Mouse (Mus musculus): Measurements from ENCODE around the gene Irf2. TPM values are rescaled to one million over a fixed set of nuclear protein-coding genes. Genes with fewer than 3 reads are reported as not detected.

Irf2 gene
- polyA plus RNA-seq, 1 experiment = 33.2 TPM

- no peak for TF ChIP-seq POLR2A (IDR thresholded peaks at IDR 0.05; ENCODE audit: low read depth, low read length)
- no peak for TF ChIP-seq CTCF (IDR thresholded peaks at IDR 0.05; ENCODE audit: borderline replicate concordance, insufficient read depth, low read length)
- Histone ChIP-seq H3K27ac (ENCODE audit: insufficient read depth, low read length) (no peak overlapping the region), H3K4me3 (ENCODE audit: insufficient read depth, low read length) (no peak overlapping the region), H3K4me1 (ENCODE audit: control insufficient read depth, insufficient read depth, low read length) (no peaks in the 10 kb centered on the region)
These were observed 90.8 kb downstream of the Irf2 start for GRCm38 (mm10) chr8:46830112-46830855.

- Histone ChIP-seq H3K4me3 (ENCODE audit: insufficient read depth, low read length) (no peak overlapping the region), H3K4me1 (ENCODE audit: control insufficient read depth, insufficient read depth, low read length) (no peaks in the 10 kb centered on the region), H3K27ac (ENCODE audit: insufficient read depth, low read length) (no peak overlapping the region)
- TF ChIP-seq POLR2A (IDR thresholded peaks at IDR 0.05; ENCODE audit: low read depth, low read length) = no peak
- TF ChIP-seq CTCF (IDR thresholded peaks at IDR 0.05; ENCODE audit: borderline replicate concordance, insufficient read depth, low read length) = no peak
These were observed 92.4 kb downstream of the Irf2 start for GRCm38 (mm10) chr8:46831916-46832315.

GRCm38 (mm10) chr8:46832399-46832798 lies 92.9 kb downstream of the Irf2 start:
- Histone ChIP-seq H3K4me3 (ENCODE audit: insufficient read depth, low read length) (no peak overlapping the region), H3K4me1 (ENCODE audit: control insufficient read depth, insufficient read depth, low read length) (no peaks in the 10 kb centered on the region), H3K27ac (ENCODE audit: insufficient read depth, low read length) (no peak overlapping the region)
- TF ChIP-seq CTCF (IDR thresholded peaks at IDR 0.05; ENCODE audit: borderline replicate concordance, insufficient read depth, low read length) (no peak), POLR2A (IDR thresholded peaks at IDR 0.05; ENCODE audit: low read depth, low read length) (no peak)

GRCm38 (mm10) chr8:46833763-46834162 lies 94.2 kb downstream of the Irf2 start:
- TF ChIP-seq CTCF (IDR thresholded peaks at IDR 0.05; ENCODE audit: borderline replicate concordance, insufficient read depth, low read length) (no peak), POLR2A (IDR thresholded peaks at IDR 0.05; ENCODE audit: low read depth, low read length) (no peak)
- Histone ChIP-seq H3K4me1 (ENCODE audit: control insufficient read depth, insufficient read depth, low read length) (no peaks in the 10 kb centered on the region), H3K27ac (ENCODE audit: insufficient read depth, low read length) (no peak overlapping the region), H3K4me3 (ENCODE audit: insufficient read depth, low read length) (no peak overlapping the region)

GRCm38 (mm10) chr8:46834440-46834839 lies 94.9 kb downstream of the Irf2 start:
- H3K27ac ChIP-seq (ENCODE audit: insufficient read depth, low read length) = no peak overlapping the region
- no peaks in the 10 kb centered on the region for H3K4me1 ChIP-seq (ENCODE audit: control insufficient read depth, insufficient read depth, low read length)
- no peak overlapping the region for H3K4me3 ChIP-seq (ENCODE audit: insufficient read depth, low read length)
- no peak for TF ChIP-seq CTCF (IDR thresholded peaks at IDR 0.05; ENCODE audit: borderline replicate concordance, insufficient read depth, low read length)
- TF ChIP-seq POLR2A (IDR thresholded peaks at IDR 0.05; ENCODE audit: low read depth, low read length) = no peak

- no peaks in the 10 kb centered on the region for H3K4me1 ChIP-seq (ENCODE audit: control insufficient read depth, insufficient read depth, low read length)
- H3K27ac ChIP-seq (ENCODE audit: insufficient read depth, low read length) = no peak overlapping the region
- TF ChIP-seq CTCF (IDR thresholded peaks at IDR 0.05; ENCODE audit: borderline replicate concordance, insufficient read depth, low read length) (no peak), POLR2A (IDR thresholded peaks at IDR 0.05; ENCODE audit: low read depth, low read length) (no peak)
- no peak overlapping the region for H3K4me3 ChIP-seq (ENCODE audit: insufficient read depth, low read length)
These were observed 96.6 kb downstream of the Irf2 start for GRCm38 (mm10) chr8:46836011-46836652.

GRCm38 (mm10) chr8:46836949-46837348 lies 97.4 kb downstream of the Irf2 start:
- Histone ChIP-seq H3K4me3 (ENCODE audit: insufficient read depth, low read length) (no peak overlapping the region), H3K4me1 (ENCODE audit: control insufficient read depth, insufficient read depth, low read length) (no peaks in the 10 kb centered on the region), H3K27ac (ENCODE audit: insufficient read depth, low read length) (no peak overlapping the region)
- no peak for TF ChIP-seq POLR2A (IDR thresholded peaks at IDR 0.05; ENCODE audit: low read depth, low read length)
- no peak for TF ChIP-seq CTCF (IDR thresholded peaks at IDR 0.05; ENCODE audit: borderline replicate concordance, insufficient read depth, low read length)

GRCm38 (mm10) chr8:46838052-46838451 lies 98.5 kb downstream of the Irf2 start:
- no peak for TF ChIP-seq CTCF (IDR thresholded peaks at IDR 0.05; ENCODE audit: borderline replicate concordance, insufficient read depth, low read length)
- no peak for TF ChIP-seq POLR2A (IDR thresholded peaks at IDR 0.05; ENCODE audit: low read depth, low read length)
- no peak overlapping the region for H3K27ac ChIP-seq (ENCODE audit: insufficient read depth, low read length)
- H3K4me3 ChIP-seq (ENCODE audit: insufficient read depth, low read length) = no peak overlapping the region
- H3K4me1 ChIP-seq (ENCODE audit: control insufficient read depth, insufficient read depth, low read length) = peaks cover 8% of the 10 kb centered on the region

GRCm38 (mm10) chr8:46840390-46840789 lies 100.9 kb downstream of the Irf2 start:
- TF ChIP-seq POLR2A (IDR thresholded peaks at IDR 0.05; ENCODE audit: low read depth, low read length) (no peak), CTCF (IDR thresholded peaks at IDR 0.05; ENCODE audit: borderline replicate concordance, insufficient read depth, low read length) (no peak)
- Histone ChIP-seq H3K4me3 (ENCODE audit: insufficient read depth, low read length) (no peak overlapping the region), H3K27ac (ENCODE audit: insufficient read depth, low read length) (no peak overlapping the region), H3K4me1 (ENCODE audit: control insufficient read depth, insufficient read depth, low read length) (peaks cover 10% of the 10 kb centered on the region)

GRCm38 (mm10) chr8:46840791-46841190 lies 101.3 kb downstream of the Irf2 start:
- H3K4me1 ChIP-seq (ENCODE audit: control insufficient read depth, insufficient read depth, low read length) = peaks cover 10% of the 10 kb centered on the region
- TF ChIP-seq POLR2A (IDR thresholded peaks at IDR 0.05; ENCODE audit: low read depth, low read length) (no peak), CTCF (IDR thresholded peaks at IDR 0.05; ENCODE audit: borderline replicate concordance, insufficient read depth, low read length) (no peak)
- H3K4me3 ChIP-seq (ENCODE audit: insufficient read depth, low read length) = no peak overlapping the region

More at GRCm38 (mm10) chr8:46840791-46841190, 101.3 kb downstream of the Irf2 start:
- H3K27ac ChIP-seq (ENCODE audit: insufficient read depth, low read length) = no peak overlapping the region
